Mouse (Mus musculus) layer of hippocampus, postnatal 25 days (tissue): ENCODE results near the gene Sipa1l2. TPM values are rescaled to one million over a fixed set of nuclear protein-coding genes. Genes with fewer than 3 reads are reported as not detected.

Source experiments
- DNase-seq, 2 experiments: peaks; one replicate each; pipeline ENCODE4 v3.0.0; 2022; ENCODE audit warnings: mixed read lengths in 2 of 2, low spot score in 1 of 2; ENCODE audit errors: extremely low spot score in 1 of 2
- total RNA-seq, 2 experiments: library from RNA; stranded (reverse); gene quantifications; 2 replicates each; pipeline ENCODE4 v1.2.3; 2021

The Sipa1l2 gene
- 10 to 100 TPM; 62.1 to 62.7 TPM for total RNA-seq

- peak; percentile 94 to 95 for DNase-seq
Observed at GRCm38 (mm10) chr8:125569533-125570365, at the start of gene Sipa1l2. Gene Sipa1l2 (minus strand): TSS chr8:125569808.

- no peak for DNase-seq
Observed at GRCm38 (mm10) chr8:125618543-125619335, 49.1 kb upstream of the Sipa1l2 start.

- no peak for DNase-seq
Observed at GRCm38 (mm10) chr8:125616935-125617334, 47.3 kb upstream of the Sipa1l2 start.

GRCm38 (mm10) chr8:125616039-125616438 lies 46.4 kb upstream of the Sipa1l2 start:
- no peak for DNase-seq

GRCm38 (mm10) chr8:125613552-125613951 lies 43.9 kb upstream of the Sipa1l2 start:
- no peak for DNase-seq

- no peak for DNase-seq
Observed at GRCm38 (mm10) chr8:125611799-125612560, 42.4 kb upstream of the Sipa1l2 start.

GRCm38 (mm10) chr8:125611024-125611798 lies 41.6 kb upstream of the Sipa1l2 start:
- no peak for DNase-seq

GRCm38 (mm10) chr8:125609737-125610136 lies 40.1 kb upstream of the Sipa1l2 start:
- DNase-seq: no peak

- DNase-seq: no peak
Observed at GRCm38 (mm10) chr8:125607714-125608223, 38.2 kb upstream of the Sipa1l2 start.

- no peak for DNase-seq
Observed at GRCm38 (mm10) chr8:125606937-125607336, 37.3 kb upstream of the Sipa1l2 start.

GRCm38 (mm10) chr8:125604817-125605512 lies 35.4 kb upstream of the Sipa1l2 start:
- DNase-seq: no peak

- DNase-seq: no peak
Observed at GRCm38 (mm10) chr8:125604213-125604816, 34.7 kb upstream of the Sipa1l2 start.

- no peak for DNase-seq
Observed at GRCm38 (mm10) chr8:125603312-125603840, 33.8 kb upstream of the Sipa1l2 start.

- DNase-seq: no peak
Observed at GRCm38 (mm10) chr8:125600033-125600686, 30.6 kb upstream of the Sipa1l2 start.

GRCm38 (mm10) chr8:125595571-125596508 lies 26.2 kb upstream of the Sipa1l2 start:
- DNase-seq: no peak

GRCm38 (mm10) chr8:125590363-125590762 lies 20.8 kb upstream of the Sipa1l2 start:
- no peak for DNase-seq

- DNase-seq: no peak
Observed at GRCm38 (mm10) chr8:125586587-125586986, 17.0 kb upstream of the Sipa1l2 start.
